Mouse (Mus musculus): ENCODE results near the gene Hnrnpd. TPM values are rescaled to one million over a fixed set of nuclear protein-coding genes. Genes with fewer than 3 reads are reported as not detected.

The Hnrnpd gene
- polyA plus RNA-seq, 1 experiment from 2014 or later, result 174 TPM

Other genes starting within 250 kb of the Hnrnpd start
- gene Rasgef1b, start 249.9 kb downstream of the Hnrnpd start, polyA plus RNA-seq (2015; fragmentation: Nextera tagmentation; extraction: Ambion mirVana), result 8.9 and 9.1 TPM in 2 replicates
- gene Vamp9, start 72.7 kb downstream of the Hnrnpd start, polyA plus RNA-seq (2015; fragmentation: Nextera tagmentation; extraction: Ambion mirVana), result 0.24 and 0.38 TPM in 2 replicates
- gene 4930524J08Rik, start 123 bp upstream of the Hnrnpd start, polyA plus RNA-seq (2015; fragmentation: Nextera tagmentation; extraction: Ambion mirVana), result 0.93 and 1.1 TPM in 2 replicates
- gene Hnrnpdl, start 60.7 kb upstream of the Hnrnpd start, polyA plus RNA-seq (2015; fragmentation: Nextera tagmentation; extraction: Ambion mirVana), result 128 and 132 TPM in 2 replicates
- gene Enoph1, start 61.0 kb upstream of the Hnrnpd start, polyA plus RNA-seq (2015; fragmentation: Nextera tagmentation; extraction: Ambion mirVana), result 49.2 and 49.8 TPM in 2 replicates
- gene Tmem150c, start 180.9 kb upstream of the Hnrnpd start, polyA plus RNA-seq (2015; fragmentation: Nextera tagmentation; extraction: Ambion mirVana), result 2.3 and 2.5 TPM in 2 replicates

Measured in intestine, embryonic 15.5 days (tissue).